Mouse (Mus musculus) embryonic fibroblast, embryonic 13.5 days (primary cell): ENCODE data around the gene Fkbp14.

ENCODE experiments used
- CTCF ChIP-seq: IDR thresholded peaks from 2 replicates; pipeline ENCODE4 v1.5.1; 2011; ENCODE audit warnings: mild to moderate bottlenecking, control low read depth, low read length, moderate library complexity, borderline replicate concordance; ENCODE audit not compliant: insufficient read depth
- POLR2A ChIP-seq: IDR thresholded peaks from 2 replicates; pipeline ENCODE4 v1.6.1; 2011; ENCODE audit warnings: low read depth, mild to moderate bottlenecking, control low read depth, low read length, moderate library complexity

DNA sequence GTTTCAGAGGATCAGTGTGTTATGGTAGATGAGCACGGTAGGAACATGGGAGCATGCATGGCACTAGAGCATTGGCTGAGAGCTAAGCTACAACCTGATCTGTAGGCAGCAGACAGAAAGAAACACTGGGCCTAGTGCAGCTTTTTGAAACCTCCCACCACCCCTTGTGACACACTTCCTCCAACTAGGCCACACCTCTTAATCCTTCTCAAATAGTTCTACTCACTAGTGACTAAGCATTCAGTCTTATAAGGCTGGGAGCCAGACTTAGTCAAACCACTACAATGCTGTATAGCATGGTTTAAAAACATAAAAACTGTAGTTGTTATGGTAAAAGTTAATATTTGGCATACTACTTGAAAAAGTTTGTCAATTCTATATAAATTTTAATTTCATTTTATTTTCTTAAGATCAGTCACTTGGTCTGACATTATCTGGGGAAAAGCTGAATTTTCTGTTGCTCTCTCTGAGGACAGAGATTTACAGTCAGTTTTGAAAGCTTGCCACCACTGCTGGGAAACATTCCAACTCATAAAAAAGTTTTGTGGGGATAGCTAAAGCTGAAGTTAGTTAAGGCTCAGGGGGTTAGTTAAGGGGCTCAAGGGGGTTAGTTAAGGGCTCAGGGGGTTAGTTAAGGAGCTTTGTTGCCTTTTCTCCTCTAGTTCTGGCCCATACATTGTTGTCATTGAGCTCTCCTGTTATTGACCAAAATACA is 7.0 kb upstream of the Fkbp14 start:
- TF ChIP-seq CTCF: no peak
- TF ChIP-seq POLR2A: no peak
